Mouse (Mus musculus) bone marrow macrophage, adult 2 months (primary cell): ENCODE measurements around the gene Ckap2l. TPM values are rescaled to one million over a fixed set of nuclear protein-coding genes. Genes with fewer than 3 reads are reported as not detected.

Experiments used
- H3K27ac ChIP-seq: 2 replicates; pipeline ENCODE4 v1.5.1; 2012; ENCODE audit warnings: low read depth, low read length; ENCODE audit not compliant: insufficient read depth
- H3K4me1 ChIP-seq: 2 replicates; pipeline ENCODE4 v1.6.1; 2012; ENCODE audit warnings: low read length; ENCODE audit not compliant: control insufficient read depth, insufficient read depth
- H3K4me3 ChIP-seq: 2 replicates; pipeline ENCODE4 v1.5.1; 2012; ENCODE audit warnings: mild to moderate bottlenecking, low read length, moderate library complexity; ENCODE audit not compliant: insufficient read depth
- CTCF ChIP-seq: IDR thresholded peaks from 2 replicates; pipeline ENCODE4 v1.5.1; 2012; ENCODE audit warnings: low read depth, mild to moderate bottlenecking, low read length, moderate library complexity
- POLR2A ChIP-seq: IDR thresholded peaks from 2 replicates; pipeline ENCODE4 v1.6.1; 2012; ENCODE audit warnings: mild to moderate bottlenecking, low read depth, low read length, borderline replicate concordance
- polyA plus RNA-seq: library from polyadenylated mRNA; stranded (reverse); fragments of >200 nt; gene quantifications from 2 replicates; pipeline ENCODE4 v1.2.4, GENCODE M21; 2012; ENCODE audit not compliant: missing spikeins, insufficient read depth, insufficient read length

Ckap2l gene
- polyA plus RNA-seq, 1 experiment, result 24.5 TPM

DNA sequence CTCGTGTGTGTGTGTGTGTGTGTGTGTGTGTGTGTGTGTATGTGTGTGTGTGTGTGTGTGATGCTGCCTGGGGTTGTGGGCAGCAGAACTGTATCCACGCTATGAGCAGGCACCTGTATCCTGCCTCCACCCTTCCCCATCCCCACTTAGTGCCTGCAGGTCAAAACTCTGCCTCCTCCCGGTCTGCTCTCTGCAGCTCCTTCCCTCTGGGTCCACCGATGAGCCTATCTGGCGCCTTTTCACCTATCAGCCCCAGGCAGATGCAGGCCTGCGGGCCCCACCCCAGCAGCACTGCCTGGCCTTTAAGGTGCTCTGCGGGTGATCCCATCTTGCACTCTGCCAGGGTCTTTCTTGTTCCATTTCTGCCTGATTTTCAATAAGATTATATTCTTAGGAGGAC, 69.3 kb downstream of the Ckap2l start:
- TF ChIP-seq CTCF, result no peak
- TF ChIP-seq POLR2A, result no peak
- no peak overlapping the region for H3K4me3 ChIP-seq
- no peaks in the 10 kb centered on the region for H3K4me1 ChIP-seq
- H3K27ac ChIP-seq, result no peak overlapping the region

DNA sequence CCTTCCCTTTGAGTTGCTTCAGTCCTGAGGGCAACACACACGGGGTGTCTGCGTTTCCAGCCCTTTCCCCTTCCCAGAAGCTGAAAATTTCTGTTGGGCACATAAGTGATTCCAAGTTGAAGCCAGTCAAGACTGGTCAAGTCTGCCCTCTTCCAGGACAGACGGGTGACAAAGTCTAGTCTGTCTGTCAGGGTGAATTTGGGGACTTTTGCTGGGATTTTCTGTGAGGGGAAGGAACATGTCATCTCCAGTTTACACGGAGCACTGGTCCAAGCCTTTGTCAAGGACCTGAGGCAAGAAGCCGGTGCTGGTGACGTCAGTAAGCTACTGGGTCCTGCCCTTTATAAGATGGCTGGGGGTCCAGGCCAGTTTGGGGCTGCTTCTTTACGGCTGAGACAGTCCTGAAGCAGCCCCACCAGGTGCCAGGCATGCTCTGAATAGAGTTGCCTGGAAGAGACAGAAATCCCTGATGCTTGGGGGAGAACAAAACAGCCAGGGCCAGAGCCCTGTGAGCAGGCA, 69.9 kb downstream of the Ckap2l start:
- no peak overlapping the region for H3K4me3 ChIP-seq
- H3K4me1 ChIP-seq, result no peaks in the 10 kb centered on the region
- no peak for TF ChIP-seq CTCF
- TF ChIP-seq POLR2A, result no peak
- H3K27ac ChIP-seq, result no peak overlapping the region

DNA sequence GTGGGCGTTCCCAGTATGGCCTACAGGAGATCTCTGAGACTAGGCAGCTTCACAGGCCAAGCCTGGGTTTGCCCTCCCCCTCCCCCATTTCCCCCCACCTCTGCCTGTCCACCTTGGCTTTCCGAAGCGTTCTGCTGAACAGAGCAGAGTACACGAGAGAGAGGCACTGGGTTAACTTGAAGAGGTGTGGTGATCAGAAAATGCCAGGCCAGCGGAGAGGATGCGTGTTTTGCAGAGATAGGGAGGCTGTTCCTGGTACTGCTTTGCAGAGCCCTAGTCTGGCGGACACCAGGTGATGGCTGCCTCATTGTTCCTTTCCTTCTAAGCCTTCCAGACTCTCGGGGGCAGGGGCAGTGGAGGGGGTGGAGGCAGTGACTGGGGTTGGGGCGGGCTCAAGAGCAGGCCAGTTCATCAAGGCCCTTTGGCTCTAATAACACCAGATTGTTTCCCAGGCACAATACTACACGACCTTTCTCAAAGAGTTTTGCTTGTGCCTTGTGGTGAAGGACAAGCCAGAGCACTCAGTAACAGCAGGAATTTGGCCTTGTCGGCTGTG, 70.6 kb downstream of the Ckap2l start:
- no peak overlapping the region for H3K27ac ChIP-seq
- no peaks in the 10 kb centered on the region for H3K4me1 ChIP-seq
- TF ChIP-seq POLR2A (no peak), CTCF (no peak)
- no peak overlapping the region for H3K4me3 ChIP-seq

DNA sequence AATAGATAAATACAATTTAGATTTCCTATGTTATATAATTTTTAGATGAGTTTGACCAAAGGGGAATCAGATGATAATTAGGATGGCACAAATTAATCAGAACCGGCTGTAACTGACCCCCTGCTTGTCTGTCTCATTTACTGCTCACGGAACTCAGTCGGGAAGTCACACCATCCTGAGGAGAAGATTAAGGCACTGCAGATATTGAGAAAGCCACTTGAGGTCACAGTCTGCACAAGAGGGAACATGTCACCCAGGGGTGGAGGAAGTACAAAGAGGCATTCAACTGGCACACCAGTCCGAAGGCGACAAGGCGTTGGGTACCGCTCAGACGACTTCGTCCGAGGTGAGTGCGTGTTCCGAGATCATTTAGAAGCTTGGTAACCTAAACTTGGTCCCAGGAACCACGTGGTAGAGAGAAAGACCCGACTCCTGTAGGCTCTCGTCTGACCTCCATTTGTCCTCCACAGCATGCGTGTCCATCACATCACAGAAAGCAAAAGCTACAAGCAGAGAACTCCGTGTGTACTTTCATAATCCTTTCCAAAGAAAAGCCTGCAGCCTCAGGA, 71.7 kb downstream of the Ckap2l start:
- H3K4me1 ChIP-seq, result peaks cover 5% of the 10 kb centered on the region
- H3K27ac ChIP-seq, result no peak overlapping the region
- no peak overlapping the region for H3K4me3 ChIP-seq
- no peak for TF ChIP-seq POLR2A
- no peak for TF ChIP-seq CTCF

DNA sequence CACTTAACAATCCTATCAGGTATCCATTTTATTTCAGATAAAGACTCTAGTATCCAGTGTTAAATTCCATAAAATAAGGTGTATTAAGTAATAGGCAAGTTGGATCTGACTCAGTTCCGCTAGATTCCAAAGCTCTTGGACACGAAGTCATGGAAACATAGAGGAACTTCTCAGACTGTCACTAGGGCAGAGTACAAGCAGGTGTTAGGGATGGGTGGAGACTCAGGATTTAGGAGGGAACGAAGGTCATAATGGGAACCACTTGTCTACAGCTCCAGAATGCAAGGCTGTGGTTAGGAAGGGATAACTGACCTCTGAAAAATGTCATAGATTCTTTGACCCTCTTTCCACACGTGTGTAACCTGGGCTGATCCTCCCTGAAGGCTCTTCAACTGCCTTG, 72.8 kb downstream of the Ckap2l start:
- H3K4me1 ChIP-seq, result peaks cover 5% of the 10 kb centered on the region
- no peak overlapping the region for H3K27ac ChIP-seq
- no peak overlapping the region for H3K4me3 ChIP-seq
- TF ChIP-seq CTCF (no peak), POLR2A (no peak)

DNA sequence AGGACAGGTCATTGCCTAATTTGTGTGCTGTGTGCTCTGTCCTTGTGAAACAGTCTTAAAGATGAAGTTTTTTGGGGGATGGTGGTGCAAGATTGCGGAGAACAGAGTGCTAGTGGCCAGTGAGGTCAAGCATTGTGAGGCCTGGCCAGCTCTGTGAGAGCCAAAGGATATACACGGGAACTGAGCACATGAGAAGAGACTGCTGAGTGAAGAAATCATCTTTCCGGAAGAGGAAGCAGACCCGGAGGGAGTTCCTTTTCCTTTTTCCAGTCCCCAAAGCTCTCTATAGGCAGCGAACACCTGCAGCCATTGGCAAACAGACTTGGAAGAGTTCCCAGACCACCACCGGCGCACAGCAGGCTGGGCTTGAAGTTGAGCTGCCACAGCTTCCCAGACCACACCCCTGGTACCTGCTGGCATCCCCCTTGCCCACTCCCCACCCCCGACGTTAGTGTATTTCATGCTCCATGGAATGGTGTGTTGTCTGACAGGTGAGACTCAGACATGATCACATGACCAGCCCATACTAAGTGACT, 75.8 kb downstream of the Ckap2l start:
- Histone ChIP-seq H3K4me3 (no peak overlapping the region), H3K4me1 (peaks cover 5% of the 10 kb centered on the region), H3K27ac (peak overlapping the region; percentile 36)
- TF ChIP-seq CTCF (no peak), POLR2A (no peak)

DNA sequence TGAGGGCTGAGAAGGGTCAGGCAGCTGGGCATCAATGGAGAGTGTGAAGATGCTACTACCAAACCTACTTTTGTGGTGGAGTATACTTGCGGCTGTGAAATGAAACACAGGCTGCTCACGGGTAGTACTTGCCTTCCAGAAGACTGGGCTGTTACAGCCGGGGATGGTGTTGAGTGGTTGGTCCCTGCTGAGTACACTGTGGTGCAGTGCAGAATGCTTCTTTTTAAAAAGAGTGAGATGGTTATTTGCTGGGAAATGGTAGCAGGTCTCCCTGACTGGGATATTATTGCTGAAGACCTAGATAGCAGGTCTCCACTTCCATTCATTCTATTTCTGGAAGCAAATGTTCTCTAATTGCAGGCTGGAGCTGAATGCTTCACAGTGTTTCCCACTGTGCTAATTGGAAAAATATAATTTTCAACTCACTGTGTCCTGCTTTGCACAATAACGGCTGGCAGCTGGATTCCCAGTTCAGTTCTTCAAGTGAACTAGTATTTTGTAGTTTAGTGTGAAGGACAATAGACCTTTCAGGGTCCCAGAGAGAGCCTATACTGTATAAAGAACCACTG, 78.4 kb downstream of the Ckap2l start:
- TF ChIP-seq POLR2A (no peak), CTCF (no peak)
- peaks cover 5% of the 10 kb centered on the region for H3K4me1 ChIP-seq
- no peak overlapping the region for H3K4me3 ChIP-seq
- H3K27ac ChIP-seq, result no peak overlapping the region

Other genes with a start within 250 kb of the Ckap2l start
- not detected in 2 replicates for gene Vinac1, start 249.0 kb downstream of the Ckap2l start, polyA plus RNA-seq
- 5.9 and 7.5 TPM in 2 replicates for gene Ttl, start 231.3 kb downstream of the Ckap2l start, polyA plus RNA-seq
- gene Polr1b, start 196.2 kb downstream of the Ckap2l start, polyA plus RNA-seq, result 6.8 and 8.3 TPM in 2 replicates
- gene Chchd5, start 167.5 kb downstream of the Ckap2l start, polyA plus RNA-seq, result 15.3 and 20.0 TPM in 2 replicates
- 29.5 and 32.1 TPM in 2 replicates for gene Slc20a1, start 98.4 kb downstream of the Ckap2l start, polyA plus RNA-seq
- gene Il1a, start 12.8 kb upstream of the Ckap2l start, polyA plus RNA-seq, result not detected in 2 replicates
- gene Il1b, start 73.9 kb upstream of the Ckap2l start, polyA plus RNA-seq, result 26.0 and 30.4 TPM in 2 replicates
- 0.28 and 0.41 TPM in 2 replicates for gene F830045P16Rik, start 239.4 kb upstream of the Ckap2l start, polyA plus RNA-seq